Mouse (Mus musculus) hematopoietic multipotent progenitor cell, adult 10-12 weeks (in vitro differentiated cells): ENCODE results near the gene Sowahc. TPM values are rescaled to one million over a fixed set of nuclear protein-coding genes. Genes with fewer than 3 reads are reported as not detected.

Experiments
- polyA plus RNA-seq: library from polyadenylated mRNA; stranded (reverse); fragments of >175 nt; gene quantifications from 2 replicates; pipeline ENCODE4 v1.2.3, GENCODE M21; 2012; ENCODE audit warnings: low replicate concordance

The Sowahc gene
- 4.1 and 11.3 TPM in 2 replicates for polyA plus RNA-seq

GRCm38 (mm10) chr10:59221473-59222270, at the start of gene Sowahc, which contains the start of gene Sept10:
Gene Sowahc (plus strand): TSS chr10:59221953.
Gene Sept10 (minus strand): TSS chr10:59221847.

Other genes with a start within 250 kb of the Sowahc start
- 0.94 and 1.1 TPM in 2 replicates for gene Sept10, start 106 bp upstream of the Sowahc start, polyA plus RNA-seq
- gene P4ha1, start 101.3 kb downstream of the Sowahc start, polyA plus RNA-seq: 5.4 and 5.5 TPM in 2 replicates
- gene Gm10273, start 173.7 kb downstream of the Sowahc start, polyA plus RNA-seq: 0.17 and 0.42 TPM in 2 replicates
- not detected in 2 replicates for gene Pla2g12b, start 181.7 kb downstream of the Sowahc start, polyA plus RNA-seq
- 0.17 and 0.64 TPM in 2 replicates for gene Oit3, start 219.8 kb downstream of the Sowahc start, polyA plus RNA-seq